Mouse (Mus musculus) frontal cortex, postnatal 14 days (tissue): ENCODE data around the gene Sema4c.

Source experiments
- DNase-seq, 2 experiments: peaks; one replicate each; pipeline ENCODE4 v3.0.0; 2022; ENCODE audit warnings: low spot score in 2 of 2

Gene Sema4c

GRCm38 (mm10) chr1:36558031-36558993 lies at the start of gene Sema4c:
TSS of gene Sema4c (minus strand) at chr1:36558349.
- peak in 1 of 2 experiments; percentile 70 for DNase-seq

DNA sequence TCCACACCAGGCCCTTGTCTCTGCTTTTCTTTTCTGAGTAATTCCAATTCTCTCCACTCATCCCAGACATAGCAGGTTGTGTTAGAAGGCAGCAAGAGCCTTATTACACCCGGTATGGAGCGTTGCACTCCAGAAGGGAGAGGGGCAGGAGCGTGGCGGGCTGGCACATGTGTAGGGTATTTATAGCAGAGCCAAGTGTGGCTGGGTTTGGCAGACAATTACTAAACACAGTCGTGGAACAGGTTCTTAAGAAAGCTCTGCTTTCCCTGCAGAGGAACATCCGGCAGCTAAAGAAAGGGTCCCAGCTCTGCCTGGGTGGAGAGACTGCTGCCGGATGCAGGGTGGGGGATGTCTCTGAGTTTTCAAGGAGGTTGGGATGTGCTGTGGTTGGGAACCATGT lies 48.8 kb upstream of the Sema4c start:
- peak; percentile 44 to 70 for DNase-seq

DNA sequence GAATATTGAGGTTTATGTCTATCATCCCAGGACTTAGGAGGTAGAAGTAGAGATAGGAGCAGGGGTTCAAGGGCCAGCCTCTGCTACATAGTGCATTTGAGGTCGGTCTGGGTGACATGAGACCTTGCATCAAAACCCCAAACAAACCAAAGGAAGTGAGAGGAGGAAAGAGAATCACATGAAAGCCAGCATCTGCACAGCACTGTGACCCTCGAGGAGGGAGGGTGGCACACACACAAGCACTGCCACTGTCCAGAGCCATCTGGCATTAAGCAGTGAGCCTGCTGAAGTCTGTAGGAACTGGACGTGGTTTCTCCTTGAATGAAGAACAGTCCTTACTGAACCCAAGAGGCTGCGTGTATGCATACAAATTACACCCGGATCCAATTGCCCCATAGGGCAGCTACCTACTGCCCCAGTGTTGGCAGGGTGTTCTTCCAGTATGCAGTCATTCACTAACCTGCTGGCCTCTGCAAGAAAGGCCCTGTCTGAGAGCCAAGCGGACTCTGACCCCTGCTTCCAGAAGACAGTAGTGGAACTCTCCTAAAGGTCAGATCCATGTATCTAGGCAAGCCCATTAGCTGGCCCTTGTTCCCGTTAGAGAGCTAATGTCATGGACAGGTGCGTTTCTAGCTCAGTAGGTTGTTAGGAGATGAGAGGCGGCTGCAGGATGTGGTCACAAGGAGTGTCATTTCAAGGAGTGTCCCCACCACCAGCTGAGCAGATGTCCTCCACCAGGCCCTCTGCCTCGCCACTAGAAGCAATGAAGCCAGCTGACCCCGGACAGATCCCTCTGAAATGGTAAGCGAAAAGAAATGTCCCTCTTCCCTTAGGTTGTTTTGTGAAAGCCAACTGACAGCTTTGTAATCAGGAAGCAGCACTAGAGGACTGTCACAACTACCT lies 46.4 kb upstream of the Sema4c start:
- DNase-seq = no peak

- DNase-seq = peak; percentile 44 to 64
Measured at GRCm38 (mm10) chr1:36603361-36603760, 45.2 kb upstream of the Sema4c start.

DNA sequence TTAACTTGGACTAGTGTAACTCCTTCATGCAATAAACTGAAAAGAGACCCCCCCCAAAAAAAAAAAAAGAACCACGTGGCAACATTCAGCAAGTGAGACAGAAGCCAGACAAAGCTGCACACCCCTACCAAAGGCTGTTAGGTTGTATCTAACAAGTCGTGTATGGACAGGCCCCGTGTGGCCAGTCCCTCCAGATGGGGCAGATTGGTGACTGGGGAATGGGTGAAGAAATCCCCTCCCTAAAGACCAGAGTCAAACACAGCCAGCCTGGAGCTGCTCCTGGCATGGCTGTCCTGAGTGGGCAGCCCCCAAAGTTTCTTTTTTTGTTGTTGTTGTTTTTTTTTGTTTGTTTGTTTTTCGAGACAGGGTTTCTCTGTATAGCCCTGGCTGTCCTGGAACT lies 44.1 kb upstream of the Sema4c start:
- DNase-seq = no peak

DNA sequence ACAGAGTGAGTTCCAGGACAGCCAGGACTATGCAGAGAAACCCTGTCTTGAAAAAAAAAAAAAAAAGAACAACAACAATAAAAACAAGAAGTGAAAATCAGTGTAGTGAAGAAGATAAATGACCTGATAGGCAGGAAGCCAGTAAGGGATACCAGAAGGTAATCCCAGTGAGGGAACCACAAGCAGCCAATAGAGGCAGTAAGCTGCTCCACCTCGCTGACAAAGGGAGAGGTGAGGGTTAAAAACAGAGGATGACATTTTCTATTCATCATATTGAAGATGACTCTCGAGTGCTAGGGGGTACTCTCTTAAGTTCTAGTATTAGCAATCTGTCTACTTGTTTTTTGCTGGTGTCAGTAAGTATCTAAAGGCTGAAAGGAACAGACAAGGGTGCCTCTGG lies 40.3 kb upstream of the Sema4c start:
- no peak for DNase-seq

DNA sequence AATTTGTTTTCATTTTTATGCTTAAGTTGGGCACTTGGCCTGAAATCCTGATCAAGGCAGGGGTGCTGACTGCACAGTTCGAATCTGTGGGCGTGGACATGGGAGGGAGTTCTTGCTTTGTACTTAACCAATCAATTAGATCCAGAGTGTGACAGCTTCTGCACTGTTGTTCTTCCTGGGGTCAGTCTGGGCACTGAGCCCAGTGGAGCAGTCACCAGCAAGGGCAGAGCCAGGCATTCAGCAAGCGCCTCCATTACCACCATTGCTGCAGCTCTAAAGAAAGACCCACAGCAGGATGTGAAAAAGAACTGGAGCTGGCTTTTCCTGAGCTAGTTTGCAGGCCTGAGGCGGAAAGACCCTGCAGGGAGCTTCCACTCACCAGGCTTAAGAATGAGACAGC lies 38.0 kb upstream of the Sema4c start:
- DNase-seq = no peak

GRCm38 (mm10) chr1:36595167-36595931 lies 37.2 kb upstream of the Sema4c start:
- no peak for DNase-seq

GRCm38 (mm10) chr1:36593099-36593498 lies 35.0 kb upstream of the Sema4c start:
- no peak for DNase-seq

DNA sequence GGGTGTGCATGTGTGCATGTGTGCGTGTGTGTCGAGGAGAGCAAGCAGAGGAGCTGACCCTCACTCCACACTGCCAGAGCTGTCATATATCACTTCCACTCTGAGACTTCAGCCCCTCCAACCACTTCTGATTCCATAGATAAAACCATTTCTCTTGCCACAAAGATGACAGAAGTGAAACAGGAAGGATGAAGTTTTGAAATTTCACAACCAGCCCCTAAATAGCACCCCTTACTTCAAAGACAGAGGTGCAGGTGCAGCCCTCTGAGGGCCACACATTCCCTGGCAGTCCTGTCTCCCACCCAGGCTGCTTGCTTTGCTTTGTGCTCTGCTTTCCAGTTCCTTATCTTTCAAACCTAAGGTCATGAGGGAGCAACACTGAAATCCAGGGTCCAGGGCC lies 33.3 kb upstream of the Sema4c start:
- DNase-seq = no peak

- DNase-seq = no peak
Measured at GRCm38 (mm10) chr1:36590664-36591063, 32.5 kb upstream of the Sema4c start.

DNA sequence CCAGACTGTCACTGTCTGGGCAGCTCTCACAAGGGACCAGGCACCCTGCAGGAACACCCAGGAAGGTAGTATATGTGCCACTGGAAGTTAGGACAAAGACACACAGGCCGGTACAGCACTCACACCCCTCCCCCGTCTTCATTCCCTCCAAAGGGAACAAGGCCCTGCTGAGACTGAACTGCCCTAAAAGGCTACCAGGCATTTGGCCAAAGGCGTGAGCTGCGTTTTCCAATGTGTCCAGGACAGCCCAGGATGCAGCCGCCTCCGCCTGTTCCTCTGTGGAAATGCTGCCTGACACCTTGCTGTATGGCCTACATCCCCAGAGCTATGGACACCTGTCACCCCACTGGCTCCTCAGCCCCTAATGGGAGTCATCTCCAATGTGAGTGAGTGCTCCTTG lies 31.3 kb upstream of the Sema4c start:
- no peak for DNase-seq

DNA sequence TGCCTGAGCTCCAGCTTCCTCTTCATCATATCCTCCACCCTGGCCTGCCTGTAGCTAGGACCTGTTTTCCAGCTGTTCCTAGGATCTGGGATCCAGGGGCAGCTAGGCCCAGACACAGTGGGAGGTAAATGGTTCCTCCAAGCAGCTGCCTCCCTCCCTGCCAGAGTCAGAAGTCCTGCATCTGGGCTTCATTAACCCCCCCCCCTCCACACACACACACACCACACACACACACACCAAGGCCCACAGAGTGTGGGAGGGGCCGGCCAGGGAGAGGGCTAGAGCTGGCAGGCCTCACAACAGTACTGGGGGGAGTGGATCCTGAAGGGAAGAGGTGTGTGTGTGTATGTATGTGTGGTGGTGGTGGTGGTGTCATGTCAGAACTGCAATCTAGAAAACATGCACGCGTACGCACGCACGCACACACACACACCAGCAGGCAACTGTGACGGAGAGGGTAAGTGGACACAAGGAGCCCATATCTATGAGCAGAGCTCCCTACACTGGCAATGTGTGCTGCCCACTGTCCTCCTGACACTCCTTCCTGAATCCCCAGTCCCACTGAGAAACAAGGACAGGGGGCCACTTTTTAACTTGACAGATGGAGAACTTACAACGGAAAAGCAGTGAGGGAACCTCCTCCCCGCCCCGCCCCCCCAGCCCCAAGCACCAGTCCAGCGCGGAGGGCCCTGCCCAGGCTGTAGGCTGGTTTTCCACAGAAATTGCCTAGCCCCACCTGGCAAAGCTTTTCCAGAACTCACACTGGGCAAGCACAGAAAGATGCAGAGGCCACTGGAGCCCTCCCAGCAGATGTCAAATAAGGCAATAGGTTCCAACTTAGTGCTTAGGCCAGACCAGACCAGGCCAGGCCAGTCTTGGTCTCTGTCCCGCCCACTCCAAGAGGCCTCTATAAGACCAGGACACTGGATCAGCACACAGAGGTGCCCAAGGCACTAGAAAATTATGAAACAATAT lies 30.6 kb upstream of the Sema4c start:
- no peak for DNase-seq

DNA sequence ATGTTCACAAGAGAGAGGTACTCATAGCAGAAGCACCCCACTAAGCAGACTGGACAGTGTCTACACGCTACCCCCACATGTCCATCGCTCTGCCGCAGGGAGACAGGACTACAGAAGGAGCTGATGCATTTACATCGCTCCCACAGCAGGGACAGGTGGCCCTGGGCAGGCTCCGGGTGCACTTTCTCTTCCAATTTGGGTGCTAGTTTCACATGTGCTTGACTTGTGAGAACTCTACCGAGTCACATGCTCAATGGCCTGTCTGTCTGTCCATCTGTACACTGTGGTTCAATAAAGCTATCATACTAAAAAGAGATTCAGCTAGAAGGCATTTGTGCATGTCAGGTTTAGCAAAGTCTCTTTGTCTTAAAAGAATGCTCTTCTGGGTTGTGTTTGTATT lies 29.7 kb upstream of the Sema4c start:
- no peak for DNase-seq

- no peak for DNase-seq
Measured at GRCm38 (mm10) chr1:36586288-36586687, 28.1 kb upstream of the Sema4c start.

GRCm38 (mm10) chr1:36583408-36584116 lies 25.4 kb upstream of the Sema4c start:
- no peak for DNase-seq

DNA sequence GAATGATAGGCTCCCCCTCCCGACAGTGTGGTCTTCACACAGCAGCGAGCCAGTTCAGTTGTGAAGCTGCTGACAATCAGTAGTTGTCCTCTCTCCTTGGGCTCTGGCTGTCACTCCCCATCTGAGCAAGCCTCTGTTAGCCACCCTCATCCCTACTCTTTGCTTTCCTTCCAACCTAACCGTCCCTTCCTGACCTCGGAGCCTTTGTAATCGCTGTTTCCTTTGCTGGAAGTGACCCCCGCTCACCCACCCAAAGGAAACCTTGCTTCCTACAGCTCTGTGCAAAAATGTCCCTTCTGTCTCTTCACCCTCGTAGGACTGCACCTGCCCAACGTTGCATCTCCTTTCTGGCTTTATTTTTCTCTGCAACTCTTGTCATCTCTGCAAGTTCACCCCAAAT lies 24.1 kb upstream of the Sema4c start:
- DNase-seq = no peak

- no peak for DNase-seq
Measured at GRCm38 (mm10) chr1:36581260-36581659, 23.1 kb upstream of the Sema4c start.

GRCm38 (mm10) chr1:36580384-36581207 lies 22.4 kb upstream of the Sema4c start:
- peak; percentile 38 to 56 for DNase-seq
